Comparison of ENCODE assay signal across 8 mouse cellular contexts in genomic region chr11:46068756-46069407, GRCm38 (mm10). TPM values are rescaled to one million over a fixed set of nuclear protein-coding genes. Genes with fewer than 3 reads are reported as not detected.
DNase-seq lines count a peak whose midpoint lies in the region; ATAC-seq and TF ChIP-seq lines count a peak whose summit lies in the region.

No protein-coding gene starts in this region.

- peak; percentile 42 for DNase-seq in kidney, adult 11 months
- DNase-seq in kidney, adult 18-20 months = no peak
- peak; percentile 69 for DNase-seq in gastrocnemius, adult 18-20 months (ENCODE audit: low spot score)
- DNase-seq in yolk sac, embryonic 10.5 days (ENCODE audit: low spot score) = no peak
- no peak for DNase-seq in layer of hippocampus, adult 2 months (ENCODE audit: low spot score in 2 of 2)

- no peak overlapping the region for H3K4me3 ChIP-seq in hindbrain, embryonic 15.5 days
- H3K4me3 ChIP-seq in liver, embryonic 15.5 days (replicated peaks) = no peak overlapping the region
- H3K4me3 ChIP-seq in layer of hippocampus, adult 2 months = no peak overlapping the region

- no peak for ATAC-seq in hindbrain, embryonic 15.5 days (ENCODE audit: low FRiP score, low read depth)
- no peak for ATAC-seq in liver, embryonic 15.5 days (ENCODE audit: insufficient read depth)
- ATAC-seq in megakaryocyte-erythroid progenitor cell, adult 5-6 weeks (replicated peaks; ENCODE audit: low FRiP score, low TSS enrichment, poor library complexity, severe bottlenecking) = no peak

- H3K36me3 ChIP-seq in hindbrain, embryonic 15.5 days = no peaks in the 10 kb centered on the region
- no peaks in the 10 kb centered on the region for H3K36me3 ChIP-seq in liver, embryonic 15.5 days (replicated peaks)

- peaks cover 38% of the 10 kb centered on the region for H3K4me1 ChIP-seq in hindbrain, embryonic 15.5 days (replicated peaks)
- peaks cover 29% of the 10 kb centered on the region for H3K4me1 ChIP-seq in liver, embryonic 15.5 days (replicated peaks)

- no peaks in the 10 kb centered on the region for H3K9me3 ChIP-seq in hindbrain, embryonic 15.5 days
- H3K9me3 ChIP-seq in liver, embryonic 15.5 days (replicated peaks) = no peaks in the 10 kb centered on the region

- H3K9ac ChIP-seq in hindbrain, embryonic 15.5 days = no peak overlapping the region
- H3K9ac ChIP-seq in liver, embryonic 15.5 days = no peak overlapping the region

- 30% methylated on average over 12 of the region's 12 CpGs for WGBS in hindbrain, embryonic 15.5 days
- 41% methylated on average over 12 of the region's 12 CpGs for WGBS in liver, embryonic 15.5 days (ENCODE audit: insufficient replicate concordance)

- peak overlapping the region; percentile 57 for H3K27ac ChIP-seq in hindbrain, embryonic 15.5 days (replicated peaks)
- peak overlapping the region; percentile 29; the same call in 1 of the 2 replicates for H3K27ac ChIP-seq in liver, embryonic 15.5 days (replicated peaks)
- no peak overlapping the region for H3K27ac ChIP-seq in layer of hippocampus, adult 2 months

- no peak for TF ChIP-seq CTCF in layer of hippocampus, adult 2 months (conservative IDR thresholded peaks at IDR 0.05)

- H3K27me3 ChIP-seq in hindbrain, embryonic 15.5 days = no peaks in the 10 kb centered on the region
- H3K27me3 ChIP-seq in liver, embryonic 15.5 days = peaks cover 14% of the 10 kb centered on the region

- no peak overlapping the region for H3K4me2 ChIP-seq in hindbrain, embryonic 15.5 days
- H3K4me2 ChIP-seq in liver, embryonic 15.5 days = no peak overlapping the region

RNA-seq across cellular contexts. Expression of gene Adam19, which starts 13.1 kb away (rescaled TPM):
- 1 to 10 TPM; 1.9 to 4.1 TPM for total RNA-seq in gastrocnemius, adult 18-20 months (2021)
- polyA plus RNA-seq in hindbrain, embryonic 15.5 days (2015; fragmentation: Nextera tagmentation; extraction: Ambion mirVana) = 12.0 and 12.6 TPM in 2 replicates
- polyA plus RNA-seq in liver, embryonic 15.5 days (2015; fragmentation: Nextera tagmentation; extraction: Ambion mirVana) = 0.93 and 0.98 TPM in 2 replicates
- total RNA-seq in megakaryocyte-erythroid progenitor cell, adult 5-6 weeks (2014; fragmentation: Nextera tagmentation) = 0.20 and 0.92 TPM in 2 replicates
- total RNA-seq in megakaryocyte-erythroid progenitor cell, adult 5-6 weeks (2017) = not detected in 2 replicates
- total RNA-seq in layer of hippocampus, adult 2 months (2021) = 10 to 100 TPM; 11.3 to 12.6 TPM

RNA-seq across cellular contexts. Expression of gene Gm12166, which starts 16.8 kb away (rescaled TPM):
- under 1 TPM; 0.48 to 0.50 TPM for total RNA-seq in gastrocnemius, adult 18-20 months (2021)
- 5.6 and 7.1 TPM in 2 replicates for polyA plus RNA-seq in hindbrain, embryonic 15.5 days (2015; fragmentation: Nextera tagmentation; extraction: Ambion mirVana)
- 3.4 TPM in 2 replicates for polyA plus RNA-seq in liver, embryonic 15.5 days (2015; fragmentation: Nextera tagmentation; extraction: Ambion mirVana)
- total RNA-seq in megakaryocyte-erythroid progenitor cell, adult 5-6 weeks (2014; fragmentation: Nextera tagmentation) = 8.4 TPM in 1 of 2 replicates, not detected in the other
- total RNA-seq in megakaryocyte-erythroid progenitor cell, adult 5-6 weeks (2017) = 7.6 and 8.1 TPM in 2 replicates
- 1 to 10 TPM in 1 of 2 experiments, under 1 TPM in 1; 0.82 to 1.6 TPM for total RNA-seq in layer of hippocampus, adult 2 months (2021)

Comparison
In these comparisons a context has a peak if more than half of its experiments do, and no peak if none do; other contexts are left out.
1. DNase-seq: peak in kidney, adult 11 months (single experiment) and gastrocnemius, adult 18-20 months (single experiment); none in kidney, adult 18-20 months (single experiment), yolk sac, embryonic 10.5 days (single experiment) and layer of hippocampus, adult 2 months (0 of 2).